Mouse (Mus musculus): ENCODE results near the gene Ajuba. TPM values are rescaled to one million over a fixed set of nuclear protein-coding genes. Genes with fewer than 3 reads are reported as not detected.

Gene Ajuba
- polyA plus RNA-seq, 1 experiment: 2.8 TPM

- DNase-seq (ENCODE audit: extremely low spot score in 1 of 2, low spot score in 1 of 2): no peak
Measured at GRCm38 (mm10) chr14:54594055-54594454, 16.7 kb upstream of the Ajuba start.

GRCm38 (mm10) chr14:54592319-54592934 lies 15.1 kb upstream of the Ajuba start:
- DNase-seq (ENCODE audit: extremely low spot score in 1 of 2, low spot score in 1 of 2): peak in 1 of 2 experiments; percentile 72

- DNase-seq (ENCODE audit: extremely low spot score in 1 of 2, low spot score in 1 of 2): no peak
Measured at GRCm38 (mm10) chr14:54591056-54591455, 13.7 kb upstream of the Ajuba start.

- DNase-seq (ENCODE audit: extremely low spot score in 1 of 2, low spot score in 1 of 2): peak in 1 of 2 experiments; percentile 79
Measured at GRCm38 (mm10) chr14:54583681-54584338, 6.5 kb upstream of the Ajuba start.

GRCm38 (mm10) chr14:54582536-54582935 lies 5.2 kb upstream of the Ajuba start:
- DNase-seq (ENCODE audit: extremely low spot score in 1 of 2, low spot score in 1 of 2): no peak

- no peak for DNase-seq (ENCODE audit: extremely low spot score in 1 of 2, low spot score in 1 of 2)
Measured at GRCm38 (mm10) chr14:54579638-54580037, 2.3 kb upstream of the Ajuba start.

- DNase-seq (ENCODE audit: extremely low spot score in 1 of 2, low spot score in 1 of 2): peak in 1 of 2 experiments; percentile 37
Measured at GRCm38 (mm10) chr14:54578063-54578462, 705 bp upstream of the Ajuba start.

- DNase-seq (ENCODE audit: extremely low spot score in 1 of 2, low spot score in 1 of 2): no peak
Measured at GRCm38 (mm10) chr14:54576241-54577088, 893 bp downstream of the Ajuba start.

- DNase-seq (ENCODE audit: extremely low spot score in 1 of 2, low spot score in 1 of 2): no peak
Measured at GRCm38 (mm10) chr14:54575631-54576030, 1.7 kb downstream of the Ajuba start.

- no peak for DNase-seq (ENCODE audit: extremely low spot score in 1 of 2, low spot score in 1 of 2)
Measured at GRCm38 (mm10) chr14:54575031-54575430, 2.3 kb downstream of the Ajuba start.

GRCm38 (mm10) chr14:54574253-54574652 lies 3.1 kb downstream of the Ajuba start:
- no peak for DNase-seq (ENCODE audit: extremely low spot score in 1 of 2, low spot score in 1 of 2)

- DNase-seq (ENCODE audit: extremely low spot score in 1 of 2, low spot score in 1 of 2): no peak
Measured at GRCm38 (mm10) chr14:54572790-54573736, 4.3 kb downstream of the Ajuba start.

GRCm38 (mm10) chr14:54572122-54572521 lies 5.2 kb downstream of the Ajuba start:
- DNase-seq (ENCODE audit: extremely low spot score in 1 of 2, low spot score in 1 of 2): no peak

GRCm38 (mm10) chr14:54569451-54570392 lies 7.6 kb downstream of the Ajuba start:
- DNase-seq (ENCODE audit: extremely low spot score in 1 of 2, low spot score in 1 of 2): no peak

- DNase-seq (ENCODE audit: extremely low spot score in 1 of 2, low spot score in 1 of 2): peak; percentile 15 to 82
Measured at GRCm38 (mm10) chr14:54568694-54569414, 8.5 kb downstream of the Ajuba start.

GRCm38 (mm10) chr14:54560527-54561242 lies 16.7 kb downstream of the Ajuba start:
- no peak for DNase-seq (ENCODE audit: extremely low spot score in 1 of 2, low spot score in 1 of 2)

- no peak for DNase-seq (ENCODE audit: extremely low spot score in 1 of 2, low spot score in 1 of 2)
Measured at GRCm38 (mm10) chr14:54557330-54557729, 20.0 kb downstream of the Ajuba start.
